Mouse (Mus musculus): Measurements from ENCODE around the gene Flvcr1. TPM values are rescaled to one million over a fixed set of nuclear protein-coding genes. Genes with fewer than 3 reads are reported as not detected.

The Flvcr1 gene
- total RNA-seq, 1 experiment from 2014 or later = 55.7 TPM

Other genes starting within 250 kb of the Flvcr1 start
- gene Rps6kc1, start 114.4 kb downstream of the Flvcr1 start, total RNA-seq (2017) = 11.5 and 16.9 TPM in 2 replicates
- gene Angel2, start 101.0 kb downstream of the Flvcr1 start, total RNA-seq (2017) = 53.8 and 62.5 TPM in 2 replicates
- 0.23 TPM in 1 of 2 replicates, not detected in the other for gene Vash2, start 46.9 kb downstream of the Flvcr1 start, total RNA-seq (2017)
- gene Spata45, start 10.5 kb upstream of the Flvcr1 start, total RNA-seq (2017) = not detected in 2 replicates
- 10.2 and 12.6 TPM in 2 replicates for gene Tatdn3, start 36.8 kb upstream of the Flvcr1 start, total RNA-seq (2017)
- 0.93 and 1.4 TPM in 2 replicates for gene Nsl1, start 36.9 kb upstream of the Flvcr1 start, total RNA-seq (2017)
- 1.7 and 3.1 TPM in 2 replicates for gene Batf3, start 71.7 kb upstream of the Flvcr1 start, total RNA-seq (2017)
- gene Fam71a, start 138.7 kb upstream of the Flvcr1 start, total RNA-seq (2017) = 10.4 and 13.8 TPM in 2 replicates
- 120 and 181 TPM in 2 replicates for gene Atf3, start 191.9 kb upstream of the Flvcr1 start, total RNA-seq (2017)

Measured in neutrophil, adult 5-6 weeks (primary cell).